Mouse (Mus musculus): ENCODE results near the gene B230217C12Rik. TPM values are rescaled to one million over a fixed set of nuclear protein-coding genes. Genes with fewer than 3 reads are reported as not detected.

The B230217C12Rik gene
- polyA plus RNA-seq, 1 experiment from 2014 or later, result 4.3 TPM

GRCm38 (mm10) chr11:97877341-97877740, 36.8 kb downstream of the B230217C12Rik start:
- no peak overlapping the region for H3K4me2 ChIP-seq (replicated peaks; ENCODE audit: low read depth, low read length)
- no peak for ATAC-seq (ENCODE audit: low FRiP score, low TSS enrichment)

GRCm38 (mm10) chr11:97880362-97880761, 39.8 kb downstream of the B230217C12Rik start:
- Histone ChIP-seq H3K27me3 (ENCODE audit: insufficient read depth, low read length) (no peaks in the 10 kb centered on the region), H3K9ac (replicated peaks; ENCODE audit: low read length) (no peak overlapping the region), H3K9me3 (ENCODE audit: low read length) (peaks cover 2% of the 10 kb centered on the region; the same call in 1 of the 2 replicates), H3K27ac (ENCODE audit: low read length) (no peak overlapping the region), H3K4me1 (ENCODE audit: insufficient read depth, low read length) (peaks cover 4% of the 10 kb centered on the region; the same call in 1 of the 2 replicates), H3K36me3 (ENCODE audit: insufficient read depth, low read length) (no peaks in the 10 kb centered on the region), H3K4me2 (replicated peaks; ENCODE audit: low read depth, low read length) (no peak overlapping the region), H3K4me3 (ENCODE audit: low read length) (no peak overlapping the region)
- WGBS, result 87% methylated on average over 4 of the region's 4 CpGs
- no peak for ATAC-seq (ENCODE audit: low FRiP score, low TSS enrichment)

More at GRCm38 (mm10) chr11:97877341-97877740, 36.8 kb downstream of the B230217C12Rik start:
- no peak overlapping the region for H3K9ac ChIP-seq (replicated peaks; ENCODE audit: low read length)
- H3K27ac ChIP-seq (ENCODE audit: low read length), result no peak overlapping the region
- no peaks in the 10 kb centered on the region for H3K36me3 ChIP-seq (ENCODE audit: insufficient read depth, low read length)
- no peaks in the 10 kb centered on the region for H3K9me3 ChIP-seq (ENCODE audit: low read length)
- no peak overlapping the region for H3K4me3 ChIP-seq (ENCODE audit: low read length)
- WGBS, result 51% methylated on average over 2 of the region's 2 CpGs
- no peaks in the 10 kb centered on the region for H3K4me1 ChIP-seq (ENCODE audit: insufficient read depth, low read length)
- H3K27me3 ChIP-seq (ENCODE audit: insufficient read depth, low read length), result no peaks in the 10 kb centered on the region

GRCm38 (mm10) chr11:97883542-97883917, 43.0 kb downstream of the B230217C12Rik start:
- peak overlapping the region; percentile 69 for H3K4me2 ChIP-seq (replicated peaks; ENCODE audit: low read depth, low read length)
- peaks cover 4% of the 10 kb centered on the region; the same call in 1 of the 2 replicates for H3K4me1 ChIP-seq (ENCODE audit: insufficient read depth, low read length)
- H3K27me3 ChIP-seq (ENCODE audit: insufficient read depth, low read length), result no peaks in the 10 kb centered on the region
- 5% methylated on average over 26 of the region's 26 CpGs for WGBS
- H3K27ac ChIP-seq (ENCODE audit: low read length), result peak overlapping the region; percentile 94
- H3K4me3 ChIP-seq (ENCODE audit: low read length), result peak overlapping the region; percentile 74
- H3K9me3 ChIP-seq (ENCODE audit: low read length), result peaks cover 2% of the 10 kb centered on the region; the same call in 1 of the 2 replicates
- peak overlapping the region; percentile 69 for H3K9ac ChIP-seq (replicated peaks; ENCODE audit: low read length)
- no peaks in the 10 kb centered on the region for H3K36me3 ChIP-seq (ENCODE audit: insufficient read depth, low read length)
- peak; percentile 25; the same call in 1 of the 2 replicates for ATAC-seq (ENCODE audit: low FRiP score, low TSS enrichment)

- H3K27me3 ChIP-seq (ENCODE audit: insufficient read depth, low read length), result no peaks in the 10 kb centered on the region
- H3K27ac ChIP-seq (ENCODE audit: low read length), result peak within 1 kb of the TSS; percentile 94
- peaks cover 2% of the 10 kb centered on the region; the same call in 1 of the 2 replicates for H3K9me3 ChIP-seq (ENCODE audit: low read length)
- peak within 1 kb of the TSS; percentile 69 for H3K4me2 ChIP-seq (replicated peaks; ENCODE audit: low read depth, low read length)
- no peaks in the 10 kb centered on the region for H3K36me3 ChIP-seq (ENCODE audit: insufficient read depth, low read length)
- peak within 1 kb of the TSS; percentile 69 for H3K9ac ChIP-seq (replicated peaks; ENCODE audit: low read length)
- peak within 1 kb of the TSS; percentile 74 for H3K4me3 ChIP-seq (ENCODE audit: low read length)
- peaks cover 4% of the 10 kb centered on the region; the same call in 1 of the 2 replicates for H3K4me1 ChIP-seq (ENCODE audit: insufficient read depth, low read length)
- ATAC-seq (ENCODE audit: low FRiP score, low TSS enrichment), result peak; percentile 98
- WGBS, result under 1% methylated on average over 37 of the region's 37 CpGs
Measured at GRCm38 (mm10) chr11:97883918-97884600, 43.5 kb downstream of the B230217C12Rik start, which contains the start of gene Fbxo47. TSS of gene Fbxo47 (minus strand) at chr11:97884154.

GRCm38 (mm10) chr11:97884601-97885185, 44.1 kb downstream of the B230217C12Rik start:
- Histone ChIP-seq H3K27ac (ENCODE audit: low read length) (peak overlapping the region; percentile 89), H3K4me3 (ENCODE audit: low read length) (peak overlapping the region; percentile 74), H3K4me2 (replicated peaks; ENCODE audit: low read depth, low read length) (peak overlapping the region; percentile 69), H3K36me3 (ENCODE audit: insufficient read depth, low read length) (no peaks in the 10 kb centered on the region), H3K9me3 (ENCODE audit: low read length) (peaks cover 2% of the 10 kb centered on the region; the same call in 1 of the 2 replicates), H3K9ac (replicated peaks; ENCODE audit: low read length) (peak overlapping the region; percentile 53), H3K27me3 (ENCODE audit: insufficient read depth, low read length) (no peaks in the 10 kb centered on the region), H3K4me1 (ENCODE audit: insufficient read depth, low read length) (peaks cover 4% of the 10 kb centered on the region; the same call in 1 of the 2 replicates)
- ATAC-seq (ENCODE audit: low FRiP score, low TSS enrichment), result peak; percentile 11; the same call in 1 of the 2 replicates
- 30% methylated on average over 7 of the region's 7 CpGs for WGBS

- Histone ChIP-seq H3K27ac (ENCODE audit: low read length) (no peak overlapping the region), H3K4me2 (replicated peaks; ENCODE audit: low read depth, low read length) (peak overlapping the region; percentile 69; the same call in 1 of the 2 replicates), H3K36me3 (ENCODE audit: insufficient read depth, low read length) (no peaks in the 10 kb centered on the region), H3K9me3 (ENCODE audit: low read length) (peaks cover 2% of the 10 kb centered on the region; the same call in 1 of the 2 replicates), H3K4me3 (ENCODE audit: low read length) (no peak overlapping the region), H3K9ac (replicated peaks; ENCODE audit: low read length) (no peak overlapping the region), H3K4me1 (ENCODE audit: insufficient read depth, low read length) (peaks cover 4% of the 10 kb centered on the region; the same call in 1 of the 2 replicates), H3K27me3 (ENCODE audit: insufficient read depth, low read length) (no peaks in the 10 kb centered on the region)
- no peak for ATAC-seq (ENCODE audit: low FRiP score, low TSS enrichment)
- WGBS, result 88% methylated on average over 2 of the region's 2 CpGs
Measured at GRCm38 (mm10) chr11:97885296-97885915, 44.8 kb downstream of the B230217C12Rik start.

GRCm38 (mm10) chr11:97891821-97892220, 51.2 kb downstream of the B230217C12Rik start:
- WGBS, result 69% methylated on average over 5 of the region's 5 CpGs

More at GRCm38 (mm10) chr11:97891821-97892220, 51.2 kb downstream of the B230217C12Rik start:
- H3K36me3 ChIP-seq (ENCODE audit: insufficient read depth, low read length), result no peaks in the 10 kb centered on the region
- H3K4me1 ChIP-seq (ENCODE audit: insufficient read depth, low read length), result no peaks in the 10 kb centered on the region
- ATAC-seq (ENCODE audit: low FRiP score, low TSS enrichment), result no peak
- H3K4me3 ChIP-seq (ENCODE audit: low read length), result no peak overlapping the region
- no peak overlapping the region for H3K4me2 ChIP-seq (replicated peaks; ENCODE audit: low read depth, low read length)
- no peak overlapping the region for H3K9ac ChIP-seq (replicated peaks; ENCODE audit: low read length)
- H3K27me3 ChIP-seq (ENCODE audit: insufficient read depth, low read length), result no peaks in the 10 kb centered on the region
- H3K9me3 ChIP-seq (ENCODE audit: low read length), result peaks cover 7% of the 10 kb centered on the region; the same call in 1 of the 2 replicates
- H3K27ac ChIP-seq (ENCODE audit: low read length), result no peak overlapping the region

Other genes with a start within 250 kb of the B230217C12Rik start
- gene Epop, start 211.1 kb upstream of the B230217C12Rik start, polyA plus RNA-seq (2015; fragmentation: Nextera tagmentation; extraction: Ambion mirVana), result 2.3 and 2.5 TPM in 2 replicates
- 4.1 and 5.5 TPM in 2 replicates for gene Mllt6, start 177.4 kb upstream of the B230217C12Rik start, polyA plus RNA-seq (2015; fragmentation: Nextera tagmentation; extraction: Ambion mirVana)
- gene Cisd3, start 155.0 kb upstream of the B230217C12Rik start, polyA plus RNA-seq (2015; fragmentation: Nextera tagmentation; extraction: Ambion mirVana), result 47.3 and 53.1 TPM in 2 replicates
- gene Pcgf2, start 140.3 kb upstream of the B230217C12Rik start, polyA plus RNA-seq (2015; fragmentation: Nextera tagmentation; extraction: Ambion mirVana), result 12.3 and 16.3 TPM in 2 replicates
- gene Psmb3, start 137.4 kb upstream of the B230217C12Rik start, polyA plus RNA-seq (2015; fragmentation: Nextera tagmentation; extraction: Ambion mirVana), result 478 and 503 TPM in 2 replicates
- 1.7 and 1.8 TPM in 2 replicates for gene Pip4k2b, start 96.1 kb upstream of the B230217C12Rik start, polyA plus RNA-seq (2015; fragmentation: Nextera tagmentation; extraction: Ambion mirVana)
- 15.1 and 18.4 TPM in 2 replicates for gene Cwc25, start 74.2 kb upstream of the B230217C12Rik start, polyA plus RNA-seq (2015; fragmentation: Nextera tagmentation; extraction: Ambion mirVana)
- gene 1700001P01Rik, start 64.9 kb upstream of the B230217C12Rik start, polyA plus RNA-seq (2015; fragmentation: Nextera tagmentation; extraction: Ambion mirVana), result 0.27 and 0.31 TPM in 2 replicates
- 428 and 460 TPM in 2 replicates for gene Rpl23, start 58.3 kb upstream of the B230217C12Rik start, polyA plus RNA-seq (2015; fragmentation: Nextera tagmentation; extraction: Ambion mirVana)
- 133 TPM in 2 replicates for gene Lasp1, start 41.8 kb upstream of the B230217C12Rik start, polyA plus RNA-seq (2015; fragmentation: Nextera tagmentation; extraction: Ambion mirVana)
- 0.45 and 0.46 TPM in 2 replicates for gene Fbxo47, start 43.4 kb downstream of the B230217C12Rik start, polyA plus RNA-seq (2015; fragmentation: Nextera tagmentation; extraction: Ambion mirVana)
- gene Plxdc1, start 145.7 kb downstream of the B230217C12Rik start, polyA plus RNA-seq (2015; fragmentation: Nextera tagmentation; extraction: Ambion mirVana), result 1.8 and 2.3 TPM in 2 replicates
- gene Arl5c, start 155.4 kb downstream of the B230217C12Rik start, polyA plus RNA-seq (2015; fragmentation: Nextera tagmentation; extraction: Ambion mirVana), result 7.3 and 7.4 TPM in 2 replicates
- 12.8 TPM in 2 replicates for gene Cacnb1, start 182.3 kb downstream of the B230217C12Rik start, polyA plus RNA-seq (2015; fragmentation: Nextera tagmentation; extraction: Ambion mirVana)
- gene Rpl19, start 185.9 kb downstream of the B230217C12Rik start, polyA plus RNA-seq (2015; fragmentation: Nextera tagmentation; extraction: Ambion mirVana), result 950 and 1,086 TPM in 2 replicates
- 3.3 and 4.0 TPM in 2 replicates for gene Stac2, start 212.7 kb downstream of the B230217C12Rik start, polyA plus RNA-seq (2015; fragmentation: Nextera tagmentation; extraction: Ambion mirVana)